In genomic region chr1:138831309-138831708, GRCm38 (mm10) we compare ENCODE assay signal across 8 mouse cellular contexts. TPM values are rescaled to one million over a fixed set of nuclear protein-coding genes. Genes with fewer than 3 reads are reported as not detected.
A peak's percentile ranks its signal among the peaks of the same experiment; 100 is the strongest.
DNase-seq lines count a peak whose midpoint lies in the region; ATAC-seq and TF ChIP-seq lines count a peak whose summit lies in the region.

No protein-coding gene starts in this region.

- peaks cover 46% of the 10 kb centered on the region for H3K27me3 ChIP-seq in heart, embryonic 10.5 days (ENCODE audit: insufficient read depth, poor library complexity, severe bottlenecking)
- H3K27me3 ChIP-seq in hindbrain, embryonic 10.5 days (ENCODE audit: insufficient read depth, poor library complexity, severe bottlenecking), result peaks cover 51% of the 10 kb centered on the region
- H3K27me3 ChIP-seq in stomach, postnatal 0 days (ENCODE audit: control insufficient read depth, insufficient read depth, low read length), result peaks cover 3% of the 10 kb centered on the region; the same call in 1 of the 2 replicates

- no peak overlapping the region for H3K27ac ChIP-seq in heart, embryonic 10.5 days
- H3K27ac ChIP-seq in hindbrain, embryonic 10.5 days, result no peak overlapping the region
- no peak overlapping the region for H3K27ac ChIP-seq in stomach, postnatal 0 days (replicated peaks)

- no peaks in the 10 kb centered on the region for H3K4me1 ChIP-seq in heart, embryonic 10.5 days
- no peaks in the 10 kb centered on the region for H3K4me1 ChIP-seq in hindbrain, embryonic 10.5 days (replicated peaks)
- H3K4me1 ChIP-seq in stomach, postnatal 0 days (replicated peaks; ENCODE audit: control insufficient read depth, insufficient read depth), result no peaks in the 10 kb centered on the region

- WGBS in heart, embryonic 10.5 days, result under 1% methylated on average over 16 of the region's 16 CpGs
- under 1% methylated on average over 16 of the region's 16 CpGs for WGBS in hindbrain, embryonic 10.5 days
- 1% methylated on average over 16 of the region's 16 CpGs for WGBS in stomach, postnatal 0 days

- no peak overlapping the region for H3K9ac ChIP-seq in stomach, postnatal 0 days (ENCODE audit: low read length)

- no peak for TF ChIP-seq EP300 in stomach, postnatal 0 days (optimal IDR thresholded peaks at IDR 0.05)

- peak overlapping the region; percentile 43 for H3K4me2 ChIP-seq in stomach, postnatal 0 days (replicated peaks; ENCODE audit: low read depth)

- no peaks in the 10 kb centered on the region for H3K9me3 ChIP-seq in heart, embryonic 10.5 days
- H3K9me3 ChIP-seq in hindbrain, embryonic 10.5 days, result no peaks in the 10 kb centered on the region
- no peaks in the 10 kb centered on the region for H3K9me3 ChIP-seq in stomach, postnatal 0 days (ENCODE audit: control insufficient read depth, low read length)

- H3K4me3 ChIP-seq in heart, embryonic 10.5 days, result peak overlapping the region; percentile 52
- H3K4me3 ChIP-seq in hindbrain, embryonic 10.5 days, result peak overlapping the region; percentile 43
- peak overlapping the region; percentile 26 for H3K4me3 ChIP-seq in stomach, postnatal 0 days (ENCODE audit: low read depth, low read length)

- ATAC-seq in megakaryocyte, adult 5-6 weeks (ENCODE audit: poor library complexity, severe bottlenecking), result peak; percentile 82
- no peak for ATAC-seq in stomach, postnatal 0 days (ENCODE audit: low FRiP score, low TSS enrichment)

- no peaks in the 10 kb centered on the region for H3K36me3 ChIP-seq in heart, embryonic 10.5 days
- no peaks in the 10 kb centered on the region for H3K36me3 ChIP-seq in hindbrain, embryonic 10.5 days
- no peaks in the 10 kb centered on the region for H3K36me3 ChIP-seq in stomach, postnatal 0 days (ENCODE audit: control insufficient read depth, insufficient read depth, low read length)

- no peak for TF ChIP-seq CTCF in stomach, postnatal 0 days (IDR thresholded peaks at IDR 0.05; ENCODE audit: low read depth)

- DNase-seq in heart, embryonic 10.5 days (ENCODE audit: low spot score), result peak; percentile 91
- DNase-seq in heart, adult 8-10 months (ENCODE audit: low spot score), result no peak
- peak; percentile 49 for DNase-seq in c-Kit-positive CD71-positive TER-119-negative erythroid progenitor cells, embryonic 14.5 days (ENCODE audit: low read depth)
- DNase-seq in hindbrain, embryonic 10.5 days (ENCODE audit: low spot score), result peak; percentile 71
- DNase-seq in stomach, postnatal 0 days (ENCODE audit: low spot score), result no peak
- no peak for DNase-seq in cerebellum, adult 8-10 months
- no peak for DNase-seq in lung, postnatal 14 days

RNA-seq across cellular contexts. Expression of gene Lhx9, which starts 17.1 kb away (rescaled TPM):
- 3.5 and 5.2 TPM in 2 replicates for polyA plus RNA-seq in heart, embryonic 10.5 days (2016; fragmentation: Nextera tagmentation; extraction: Ambion mirVana)
- under 1 TPM in 1 of 4 experiments, not detected in 3; 0.25 TPM for total RNA-seq in heart, adult 8-10 months (2022)
- polyA plus RNA-seq in hindbrain, embryonic 10.5 days (2016; fragmentation: Nextera tagmentation; extraction: Ambion mirVana), result 11.0 and 18.1 TPM in 2 replicates
- not detected in 2 replicates for total RNA-seq in megakaryocyte, adult 5-6 weeks (2015)
- total RNA-seq in megakaryocyte, adult 5-6 weeks (2017), result not detected in 2 replicates
- polyA plus RNA-seq in stomach, postnatal 0 days (2015; fragmentation: Nextera tagmentation; extraction: Ambion mirVana), result 0.13 and 0.15 TPM in 2 replicates

RNA-seq across cellular contexts. Expression of gene 2310009B15Rik, which starts 25.3 kb away (rescaled TPM):
- polyA plus RNA-seq in heart, embryonic 10.5 days (2016; fragmentation: Nextera tagmentation; extraction: Ambion mirVana), result 27.0 and 30.2 TPM in 2 replicates
- total RNA-seq in heart, adult 8-10 months (2022), result 10 to 100 TPM in 3 of 4 experiments, 1 to 10 TPM in 1; 9.6 to 12.8 (median 10.9) TPM
- 43.2 and 45.0 TPM in 2 replicates for polyA plus RNA-seq in hindbrain, embryonic 10.5 days (2016; fragmentation: Nextera tagmentation; extraction: Ambion mirVana)
- total RNA-seq in megakaryocyte, adult 5-6 weeks (2015), result 18.4 and 20.6 TPM in 2 replicates
- total RNA-seq in megakaryocyte, adult 5-6 weeks (2017), result 11.7 and 29.1 TPM in 2 replicates
- 50.6 and 52.8 TPM in 2 replicates for polyA plus RNA-seq in stomach, postnatal 0 days (2015; fragmentation: Nextera tagmentation; extraction: Ambion mirVana)

Comparison
In these comparisons a context has a peak if more than half of its experiments do, and no peak if none do; other contexts are left out.
1. DNase-seq: peak in heart, embryonic 10.5 days (single experiment), c-Kit-positive CD71-positive TER-119-negative erythroid progenitor cells, embryonic 14.5 days (single experiment) and hindbrain, embryonic 10.5 days (single experiment); none in heart, adult 8-10 months (single experiment), stomach, postnatal 0 days (single experiment), cerebellum, adult 8-10 months (single experiment) and lung, postnatal 14 days (single experiment).
2. Peak in every context shown above with its lines, with median percentiles within 50 percentile points of each other: H3K4me3 ChIP-seq.